Mouse (Mus musculus) C2C12 (cell line): ENCODE measurements around the gene Card19. TPM values are rescaled to one million over a fixed set of nuclear protein-coding genes. Genes with fewer than 3 reads are reported as not detected.

ENCODE experiments used
- H3K27me3 ChIP-seq: one replicate; pipeline ENCODE4 v1.6.1; 2011; ENCODE audit not compliant: control insufficient read depth, insufficient read depth, insufficient read length
- H3K36me3 ChIP-seq: one replicate; pipeline ENCODE4 v1.6.1; 2011; ENCODE audit not compliant: control insufficient read depth, insufficient read depth
- H3K4me3 ChIP-seq: one replicate; pipeline ENCODE4 v1.5.1; 2011; ENCODE audit warnings: mild to moderate bottlenecking, control low read depth; ENCODE audit not compliant: poor library complexity, insufficient read depth, severe bottlenecking
- H3K79me2 ChIP-seq: one replicate; pipeline ENCODE4 v1.6.1; 2011; ENCODE audit not compliant: control insufficient read depth, insufficient read depth
- H3K79me3 ChIP-seq: one replicate; pipeline ENCODE4 v1.6.1; 2011; ENCODE audit warnings: low read depth, control low read depth
- H3ac ChIP-seq: one replicate; pipeline ENCODE3; 2011; ENCODE audit warnings: low read depth; ENCODE audit not compliant: control insufficient read depth, insufficient read length
- CEBPB ChIP-seq: IDR thresholded peaks from one replicate; pipeline ENCODE4 v1.6.1; 2011; ENCODE audit warnings: low read depth, mild to moderate bottlenecking, control low read depth, moderate library complexity
- CTCF ChIP-seq: IDR thresholded peaks from one replicate; pipeline ENCODE4 v1.5.1; 2011; ENCODE audit not compliant: control insufficient read depth, insufficient read depth, insufficient read length
- FOSL1 ChIP-seq: IDR thresholded peaks from one replicate; pipeline ENCODE4 v1.8.0; 2011; ENCODE audit warnings: mild to moderate bottlenecking, low read length; ENCODE audit not compliant: poor library complexity, insufficient read depth, severe bottlenecking
- MAX ChIP-seq: IDR thresholded peaks from one replicate; pipeline ENCODE4 v1.6.1; 2011; ENCODE audit warnings: mild to moderate bottlenecking, control low read depth
- MYOD1 ChIP-seq: IDR thresholded peaks from one replicate; pipeline ENCODE4 v1.6.1; 2011; ENCODE audit warnings: low read depth; ENCODE audit not compliant: control insufficient read depth, insufficient read length
- MYOG ChIP-seq: IDR thresholded peaks from one replicate; pipeline ENCODE4 v1.6.1; 2011; ENCODE audit not compliant: control insufficient read depth, insufficient read length; ENCODE audit errors: extremely low read depth
- USF1 ChIP-seq: IDR thresholded peaks from one replicate; pipeline ENCODE4 v1.6.1; 2011; ENCODE audit warnings: low read depth, mild to moderate bottlenecking, control low read depth, moderate library complexity
- polyA plus RNA-seq: library from polyadenylated mRNA; unstranded; fragments of >200 nt; fragmentation: generic; extraction: Trizol; gene quantifications from one replicate; pipeline ENCODE4 v1.2.1, GENCODE M21; 2012; ENCODE audit warnings: missing spikeins

Card19 gene
- polyA plus RNA-seq, 1 experiment: 159 TPM

DNA sequence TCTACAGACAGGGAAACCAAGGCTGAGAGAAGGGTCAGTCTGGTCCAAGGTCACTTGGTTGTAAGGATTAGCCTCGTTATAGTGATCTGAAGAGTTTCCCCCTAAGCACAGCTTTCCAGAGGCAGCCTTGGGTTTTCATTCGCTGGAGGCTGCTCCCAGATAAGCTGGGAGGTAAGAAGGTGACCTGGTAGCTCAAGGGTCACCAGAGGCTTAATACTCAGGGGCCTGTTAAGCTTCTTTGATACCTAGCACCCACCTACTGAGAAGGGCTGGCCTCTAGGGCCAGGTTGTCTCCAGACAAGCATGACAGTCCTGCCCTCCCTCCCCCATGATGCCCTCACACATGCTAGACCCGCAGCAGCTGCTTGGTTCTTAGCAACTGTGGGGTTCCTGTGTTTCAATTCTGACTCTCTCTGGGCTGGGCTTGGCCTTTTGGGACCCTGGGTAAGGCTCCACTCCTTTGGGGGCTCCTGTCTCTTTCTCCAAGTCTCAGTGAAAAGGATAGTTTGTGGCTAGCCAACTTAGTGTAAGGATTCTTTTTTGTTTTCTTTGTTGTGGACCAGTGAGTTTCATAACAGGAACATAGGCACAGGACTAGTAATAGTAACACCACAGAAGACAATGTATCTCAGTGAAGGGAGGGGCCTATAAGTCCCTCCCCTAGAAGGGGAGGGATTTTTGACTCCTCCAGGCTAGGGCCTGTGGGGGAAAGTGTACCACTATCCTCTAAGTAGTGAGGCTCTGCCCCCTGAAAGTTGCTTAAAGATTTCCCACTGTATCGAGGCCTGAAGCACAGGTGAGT is 35.1 kb upstream of the Card19 start:
- H3K79me3 ChIP-seq: no peaks in the 10 kb centered on the region
- H3K4me3 ChIP-seq: no peak overlapping the region
- H3K79me2 ChIP-seq: no peaks in the 10 kb centered on the region
- H3K27me3 ChIP-seq: no peaks in the 10 kb centered on the region
- no peak for TF ChIP-seq MAX
- no peak for TF ChIP-seq MYOD1
- TF ChIP-seq MYOG: no peak
- TF ChIP-seq CEBPB: no peak
- TF ChIP-seq CTCF: no peak
- TF ChIP-seq FOSL1: no peak
- no peak for TF ChIP-seq USF1
- H3K36me3 ChIP-seq: no peaks in the 10 kb centered on the region
- H3ac ChIP-seq: no peak overlapping the region

DNA sequence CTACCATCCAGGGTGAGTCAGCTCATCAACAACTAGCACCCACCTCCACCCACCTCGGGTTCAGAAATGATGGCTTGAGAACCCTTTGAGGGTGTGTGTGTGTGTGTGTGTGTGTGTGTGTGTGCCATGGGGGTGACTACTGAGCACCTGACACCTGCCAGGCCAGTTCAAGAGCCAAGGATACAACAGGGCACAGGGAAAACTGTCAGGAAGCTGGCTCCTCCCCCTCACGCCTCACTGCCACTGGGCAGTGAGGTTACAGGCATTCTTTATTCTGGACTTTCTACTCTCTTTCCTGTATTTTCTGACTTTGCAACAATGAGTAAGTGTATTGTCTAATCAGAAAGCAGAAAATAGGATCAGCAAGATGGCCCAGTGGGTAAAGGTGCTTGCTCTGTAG is 33.8 kb upstream of the Card19 start:
- Histone ChIP-seq H3K4me3 (no peak overlapping the region), H3K27me3 (no peaks in the 10 kb centered on the region), H3K79me3 (no peaks in the 10 kb centered on the region), H3K36me3 (no peaks in the 10 kb centered on the region), H3ac (no peak overlapping the region), H3K79me2 (no peaks in the 10 kb centered on the region)
- TF ChIP-seq MYOG (no peak), USF1 (no peak), CEBPB (no peak), MAX (no peak), FOSL1 (no peak), CTCF (no peak), MYOD1 (no peak)

DNA sequence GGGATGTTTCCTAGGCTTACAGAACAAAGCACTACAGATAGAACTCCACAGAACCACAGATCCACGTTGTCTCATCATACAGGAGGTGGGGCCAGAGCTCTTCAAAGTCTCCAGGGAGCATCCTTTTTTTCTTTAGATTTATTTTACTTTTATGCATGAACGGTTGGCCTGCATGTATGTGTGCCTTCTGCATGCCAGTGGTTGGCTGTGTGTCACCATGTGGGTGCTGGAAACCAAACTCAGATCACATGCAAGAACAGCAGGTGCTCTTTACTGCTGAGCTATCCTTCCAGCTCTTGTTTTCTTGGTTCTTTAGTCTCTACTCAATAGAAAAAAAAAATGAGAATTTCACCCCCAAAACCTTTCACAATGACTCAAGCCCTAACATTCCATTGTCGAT is 33.1 kb upstream of the Card19 start:
- Histone ChIP-seq H3K4me3 (no peak overlapping the region), H3ac (no peak overlapping the region), H3K79me3 (no peaks in the 10 kb centered on the region), H3K27me3 (no peaks in the 10 kb centered on the region), H3K79me2 (no peaks in the 10 kb centered on the region), H3K36me3 (no peaks in the 10 kb centered on the region)
- TF ChIP-seq MYOD1 (no peak), CTCF (no peak), FOSL1 (no peak), MYOG (no peak), USF1 (no peak), MAX (no peak), CEBPB (no peak)

DNA sequence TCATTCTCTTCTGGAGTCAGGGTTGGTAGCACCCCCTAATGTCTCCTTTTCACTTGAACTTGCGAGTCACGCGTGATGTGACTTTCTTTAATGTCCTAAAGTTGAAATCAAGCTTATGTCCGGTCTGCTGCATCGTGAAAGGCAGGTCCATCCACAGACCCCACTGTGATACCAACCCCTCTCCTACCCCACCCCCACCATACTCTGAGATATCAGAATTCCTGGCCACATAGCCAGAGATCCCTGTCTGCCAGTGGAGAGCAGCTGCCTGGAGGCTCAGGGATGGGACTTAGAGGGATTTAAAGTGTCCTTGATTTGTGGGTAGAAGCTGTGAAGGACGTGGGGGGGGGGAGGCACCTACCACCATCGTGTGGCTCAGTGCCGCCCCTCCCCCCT is 32.6 kb upstream of the Card19 start, which contains the start of gene Susd3:
Susd3 (minus strand) TSS at position 240 of the 396 bp plus-strand sequence.
- Histone ChIP-seq H3K36me3 (no peaks in the 10 kb centered on the region), H3K79me2 (no peaks in the 10 kb centered on the region), H3K4me3 (no peak within 1 kb of the TSS), H3K27me3 (no peaks in the 10 kb centered on the region), H3ac (no peak within 1 kb of the TSS), H3K79me3 (no peaks in the 10 kb centered on the region)
- no peak for TF ChIP-seq MAX
- TF ChIP-seq MYOD1: no peak
- TF ChIP-seq MYOG: no peak
- TF ChIP-seq CEBPB: no peak
- TF ChIP-seq FOSL1: no peak
- TF ChIP-seq CTCF: no peak
- TF ChIP-seq USF1: no peak

DNA sequence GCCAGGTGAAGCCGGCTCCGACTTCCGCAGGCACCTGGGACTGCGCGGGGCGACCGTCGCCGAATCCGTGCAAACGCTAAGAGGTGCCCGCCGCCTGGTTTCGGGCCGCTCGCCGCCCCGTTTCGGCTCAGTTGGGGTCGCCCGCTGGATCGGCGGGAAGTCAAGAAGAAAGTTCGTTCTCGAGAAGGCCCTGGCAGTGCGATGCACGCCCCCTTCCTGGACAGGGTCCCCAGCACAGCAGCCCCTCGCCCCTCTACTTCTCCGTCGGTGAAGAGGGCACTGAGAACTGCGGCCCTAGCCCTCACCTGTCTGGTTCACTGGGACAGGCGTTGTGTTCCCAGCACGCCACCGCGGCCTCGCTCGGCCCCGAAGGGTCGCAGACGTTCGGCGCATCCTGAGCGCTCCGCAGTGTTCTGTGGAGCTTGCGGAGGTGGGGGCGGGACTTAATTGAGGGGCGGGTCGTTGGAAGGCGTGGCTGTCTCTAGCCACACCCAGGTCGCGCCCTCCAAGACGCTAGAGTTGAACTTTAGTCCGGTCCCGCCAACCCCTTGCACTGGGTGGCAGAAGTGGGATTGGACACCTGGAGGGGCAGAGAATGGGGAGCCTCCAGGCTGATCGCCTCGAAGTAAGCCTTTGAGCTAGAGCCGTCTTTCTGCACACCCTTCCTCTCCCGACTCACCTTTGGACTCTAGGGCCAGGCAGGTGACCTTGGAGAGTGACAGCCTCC is 32.1 kb upstream of the Card19 start:
- no peak overlapping the region for H3K4me3 ChIP-seq
- TF ChIP-seq USF1 (no peak), FOSL1 (no peak), CTCF (no peak), MAX (no peak), CEBPB (no peak), MYOG (no peak), MYOD1 (no peak)
- no peak overlapping the region for H3ac ChIP-seq
- H3K79me3 ChIP-seq: no peaks in the 10 kb centered on the region
- no peaks in the 10 kb centered on the region for H3K79me2 ChIP-seq
- H3K36me3 ChIP-seq: no peaks in the 10 kb centered on the region
- no peaks in the 10 kb centered on the region for H3K27me3 ChIP-seq

DNA sequence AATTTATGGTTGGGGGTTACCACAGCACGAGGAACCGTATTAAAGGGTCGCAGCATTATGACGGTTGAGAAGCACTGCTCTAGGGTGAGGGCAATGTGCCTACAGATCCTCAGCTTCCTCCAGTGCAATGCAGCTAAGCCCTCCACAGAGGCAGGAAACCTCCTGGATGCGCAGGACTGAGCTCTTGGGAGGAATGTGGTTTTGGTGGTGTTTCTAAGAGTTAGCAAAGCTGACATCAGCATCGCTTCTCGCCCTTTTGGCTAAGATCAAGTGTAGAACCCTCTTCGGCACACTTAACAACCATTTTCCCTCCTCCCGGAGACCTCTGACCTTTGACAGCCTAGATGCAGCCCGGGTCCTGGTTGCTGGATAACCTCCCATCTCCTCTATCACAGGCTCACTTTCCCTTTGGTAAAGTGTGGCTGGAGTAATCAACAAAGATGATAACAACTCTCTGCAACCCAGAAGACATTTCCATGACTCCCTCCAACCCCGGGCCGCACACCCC is 31.4 kb upstream of the Card19 start:
- Histone ChIP-seq H3K36me3 (no peaks in the 10 kb centered on the region), H3K27me3 (no peaks in the 10 kb centered on the region), H3K79me2 (no peaks in the 10 kb centered on the region), H3K4me3 (no peak overlapping the region), H3ac (no peak overlapping the region), H3K79me3 (no peaks in the 10 kb centered on the region)
- TF ChIP-seq MYOG (no peak), MYOD1 (no peak), FOSL1 (no peak), MAX (no peak), USF1 (no peak), CTCF (no peak), CEBPB (no peak)
